Mouse (Mus musculus) G1E (cell line): ENCODE measurements around the gene Mpv17l.
"Not testable (repeated sequence)": the region's sequence is repeated elsewhere in the genome, so short reads cannot be mapped to it uniquely, and the experiment has no call there.

Source experiments
- CTCF ChIP-seq: IDR thresholded peaks from 2 replicates; pipeline ENCODE4 v1.5.1; 2012; ENCODE audit warnings: low read depth, low read length, inconsistent platforms, mixed read lengths
- GATA2 ChIP-seq: IDR thresholded peaks from 2 replicates; pipeline ENCODE4 v1.6.1; 2012; ENCODE audit warnings: low read depth, low read length, inconsistent platforms, borderline replicate concordance

- TF ChIP-seq CTCF, GATA2: not testable (repeated sequence)
Measured at GRCm38 (mm10) chr16:13922966-13923365, 20.0 kb downstream of the Mpv17l start.
